Mouse (Mus musculus): ENCODE results near the gene Tex30. TPM values are rescaled to one million over a fixed set of nuclear protein-coding genes. Genes with fewer than 3 reads are reported as not detected.
"Not testable (repeated sequence)": the region's sequence is repeated elsewhere in the genome, so short reads cannot be mapped to it uniquely, and the experiment has no call there.

Gene Tex30
- total RNA-seq, 2 experiments from 2014 or later, result 7.0 to 10.6 TPM

GRCm38 (mm10) chr1:44057805-44058204, 44.4 kb downstream of the Tex30 start:
- DNase-seq (ENCODE audit: low spot score in 2 of 2), result no peak

GRCm38 (mm10) chr1:44046556-44046955, 55.7 kb downstream of the Tex30 start:
- intact Hi-C loops (cut with DNase I), result loop anchor here (10.0 kb wide), 1 partner anchor 152 kb away; no protein-coding TSS in a partner anchor

More at GRCm38 (mm10) chr1:44057805-44058204, 44.4 kb downstream of the Tex30 start:
- intact Hi-C loops (cut with DNase I), result no loop called here

GRCm38 (mm10) chr1:44045689-44046088, 56.6 kb downstream of the Tex30 start:
- intact Hi-C loops (cut with DNase I), result loop anchor here (10.0 kb wide), 1 partner anchor 151 kb away; no protein-coding TSS in a partner anchor
- not testable (repeated sequence) for DNase-seq (ENCODE audit: low spot score in 2 of 2)

More at GRCm38 (mm10) chr1:44046556-44046955, 55.7 kb downstream of the Tex30 start:
- no peak for DNase-seq (ENCODE audit: low spot score in 2 of 2)

DNA sequence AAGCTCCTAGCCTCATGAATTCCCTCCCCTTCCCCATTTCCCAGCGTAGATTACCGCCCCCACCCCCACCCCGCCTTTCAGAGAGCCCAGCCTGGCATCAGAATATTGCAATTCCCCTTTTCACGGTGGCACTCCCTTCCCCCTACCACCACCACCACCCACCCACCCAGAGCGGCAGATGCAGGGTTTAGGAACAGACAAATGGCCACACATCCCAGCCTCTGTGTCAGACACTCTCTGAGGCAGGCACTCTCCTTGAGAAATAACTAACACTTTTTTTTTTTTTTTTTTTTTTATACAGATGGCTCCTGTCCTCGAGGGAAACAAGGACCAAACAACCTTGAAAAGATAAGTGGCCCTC, 59.7 kb downstream of the Tex30 start:
- no peak for DNase-seq (ENCODE audit: low spot score in 2 of 2)
- intact Hi-C loops (cut with DNase I), result loop anchor here (10.0 kb wide), 1 partner anchor 148 kb away; no protein-coding TSS in a partner anchor

GRCm38 (mm10) chr1:44041797-44042554, 60.3 kb downstream of the Tex30 start:
- peak; percentile 66 to 73 for DNase-seq (ENCODE audit: low spot score in 2 of 2)
- intact Hi-C loops (cut with DNase I), result loop anchor here (10.0 kb wide), 1 partner anchor 147 kb away; no protein-coding TSS in a partner anchor

Other genes starting within 250 kb of the Tex30 start
- gene Tpp2, start 168.8 kb downstream of the Tex30 start, total RNA-seq (2021), result 10 to 100 TPM; 53.2 to 55.4 TPM
- not detected for gene Mettl21c, start 82.4 kb downstream of the Tex30 start, total RNA-seq (2021)
- not detected for gene Gm8251, start 40.5 kb downstream of the Tex30 start, total RNA-seq (2021)
- gene Kdelc1, start 16.4 kb upstream of the Tex30 start, total RNA-seq (2021), result 10 to 100 TPM; 10.4 to 10.5 TPM
- gene Bivm, start 16.5 kb upstream of the Tex30 start, total RNA-seq (2021), result 10 to 100 TPM; 38.5 to 39.3 TPM
- 10 to 100 TPM; 19.4 to 23.0 TPM for gene Ercc5, start 45.3 kb upstream of the Tex30 start, total RNA-seq (2021)
- gene Mettl21e, start 116.5 kb upstream of the Tex30 start, total RNA-seq (2021), result under 1 TPM in 1 of 2 experiments, not detected in 1; 0.11 TPM

Measured in left cerebral cortex, postnatal 14 days (tissue).